Mouse (Mus musculus) small intestine, adult 2 months (tissue): ENCODE results near the gene Ppp2r1b. TPM values are rescaled to one million over a fixed set of nuclear protein-coding genes. Genes with fewer than 3 reads are reported as not detected.

Experiments used
- H3K27ac ChIP-seq: fragments of 200-500 bp; 2 replicates; pipeline ENCODE4 v1.5.1; 2012; ENCODE audit warnings: low read depth, low read length, control low read depth, inconsistent platforms; ENCODE audit not compliant: insufficient read depth
- H3K27me3 ChIP-seq: fragments of 200-500 bp; 2 replicates; pipeline ENCODE4 v1.6.1; 2012; ENCODE audit warnings: mild to moderate bottlenecking, moderate library complexity, low read length, inconsistent platforms; ENCODE audit not compliant: control insufficient read depth, insufficient read depth
- H3K36me3 ChIP-seq: fragments of 200-500 bp; 2 replicates; pipeline ENCODE4 v1.6.1; 2012; ENCODE audit warnings: mild to moderate bottlenecking, low read length, control low read depth, inconsistent platforms; ENCODE audit not compliant: control insufficient read depth, insufficient read depth
- H3K4me1 ChIP-seq: fragments of 200-500 bp; 2 replicates; pipeline ENCODE4 v1.6.1; 2012; ENCODE audit warnings: low read length, inconsistent platforms, mixed read lengths; ENCODE audit not compliant: control insufficient read depth, insufficient read depth, insufficient read length
- H3K4me3 ChIP-seq: fragments of 200-500 bp; 2 replicates; pipeline ENCODE4 v1.5.1; 2012; ENCODE audit warnings: low read depth, mild to moderate bottlenecking, control low read depth, inconsistent platforms, low read length, moderate library complexity
- CTCF ChIP-seq: fragments of 200-500 bp; IDR thresholded peaks from 2 replicates; pipeline ENCODE4 v1.5.1; 2012; ENCODE audit warnings: low read depth, mild to moderate bottlenecking, control low read depth, inconsistent platforms, low read length, moderate library complexity, mixed read lengths; ENCODE audit not compliant: insufficient replicate concordance, insufficient read length; ENCODE audit errors: extremely low read depth
- POLR2A ChIP-seq: fragments of 200-500 bp; IDR thresholded peaks from 2 replicates; pipeline ENCODE4 v1.6.1; 2012; ENCODE audit warnings: low read depth, mild to moderate bottlenecking, control low read depth, inconsistent platforms, low read length, moderate library complexity
- WGBS: fragments of 180-500 bp; shearing (Covaris S2); methylation state at CpG from one replicate; pipeline ENCODE4 v1.1.7; 2018; 5-methylcytosine and 5-hydroxymethylcytosine counted together
- polyA plus RNA-seq: library from polyadenylated mRNA; depleted of rRNA; stranded (reverse); fragments of >200 nt; gene quantifications from 2 replicates; pipeline ENCODE4 v1.2.3, GENCODE M21; 2012

The Ppp2r1b gene
- polyA plus RNA-seq, 1 experiment, result 1.9 TPM

GRCm38 (mm10) chr9:50865803-50866202 is 20.7 kb downstream of the Ppp2r1b start:
- H3K4me3 ChIP-seq, result no peak overlapping the region
- H3K27ac ChIP-seq, result no peak overlapping the region
- peaks cover 50% of the 10 kb centered on the region for H3K36me3 ChIP-seq
- no peaks in the 10 kb centered on the region for H3K27me3 ChIP-seq
- no peak for TF ChIP-seq POLR2A
- TF ChIP-seq CTCF, result no peak
- H3K4me1 ChIP-seq, result no peaks in the 10 kb centered on the region
- WGBS, result 76% methylated on average over 8 of the region's 8 CpGs

GRCm38 (mm10) chr9:50867015-50867414 is 21.9 kb downstream of the Ppp2r1b start:
- no peak overlapping the region for H3K4me3 ChIP-seq
- no peak for TF ChIP-seq CTCF
- TF ChIP-seq POLR2A, result no peak
- WGBS, result 91% methylated on average over 6 of the region's 6 CpGs
- H3K36me3 ChIP-seq, result peaks cover 45% of the 10 kb centered on the region
- no peak overlapping the region for H3K27ac ChIP-seq
- no peaks in the 10 kb centered on the region for H3K4me1 ChIP-seq
- H3K27me3 ChIP-seq, result no peaks in the 10 kb centered on the region

- H3K27me3 ChIP-seq, result no peaks in the 10 kb centered on the region
- H3K4me1 ChIP-seq, result no peaks in the 10 kb centered on the region
- TF ChIP-seq CTCF, result no peak
- TF ChIP-seq POLR2A, result no peak
- whole genome bisulfite sequencing, result 86% methylated on average over 2 of the region's 2 CpGs
- peaks cover 37% of the 10 kb centered on the region for H3K36me3 ChIP-seq
- H3K27ac ChIP-seq, result no peak overlapping the region
- H3K4me3 ChIP-seq, result no peak overlapping the region
Measured at GRCm38 (mm10) chr9:50868182-50868581, 23.1 kb downstream of the Ppp2r1b start.

- Histone ChIP-seq H3K27ac (no peak overlapping the region), H3K27me3 (no peaks in the 10 kb centered on the region), H3K36me3 (peaks cover 25% of the 10 kb centered on the region), H3K4me1 (0 out of 2 replicates have a peak, but pooled peaks cover 2% of the 10 kb centered on the region), H3K4me3 (no peak overlapping the region)
- TF ChIP-seq CTCF (no peak), POLR2A (no peak)
- 68% methylated on average over 9 of the region's 9 CpGs for WGBS
Measured at GRCm38 (mm10) chr9:50873210-50873609, 28.1 kb downstream of the Ppp2r1b start.

- Histone ChIP-seq H3K27ac (no peak overlapping the region), H3K4me1 (0 out of 2 replicates have a peak, but pooled peaks cover 2% of the 10 kb centered on the region), H3K36me3 (peaks cover 22% of the 10 kb centered on the region), H3K4me3 (no peak overlapping the region), H3K27me3 (no peaks in the 10 kb centered on the region)
- WGBS, result 54% methylated on average over 6 of the region's 6 CpGs
- TF ChIP-seq POLR2A, result no peak
- no peak for TF ChIP-seq CTCF
Measured at GRCm38 (mm10) chr9:50874031-50874430, 28.9 kb downstream of the Ppp2r1b start.

- no peak overlapping the region for H3K27ac ChIP-seq
- no peak overlapping the region for H3K4me3 ChIP-seq
- TF ChIP-seq POLR2A (no peak), CTCF (no peak)
- 0 out of 2 replicates have a peak, but pooled peaks cover 2% of the 10 kb centered on the region for H3K4me1 ChIP-seq
- no peaks in the 10 kb centered on the region for H3K27me3 ChIP-seq
- WGBS, result 98% methylated on average over 4 of the region's 4 CpGs
- peaks cover 33% of the 10 kb centered on the region for H3K36me3 ChIP-seq
Measured at GRCm38 (mm10) chr9:50875470-50875869, 30.4 kb downstream of the Ppp2r1b start.

- Histone ChIP-seq H3K4me1 (0 out of 2 replicates have a peak, but pooled peaks cover 2% of the 10 kb centered on the region), H3K27ac (no peak overlapping the region), H3K36me3 (peaks cover 28% of the 10 kb centered on the region), H3K27me3 (no peaks in the 10 kb centered on the region), H3K4me3 (no peak overlapping the region)
- WGBS, result 54% methylated on average over 3 of the region's 3 CpGs
- TF ChIP-seq POLR2A, result no peak
- no peak for TF ChIP-seq CTCF
Measured at GRCm38 (mm10) chr9:50876287-50876686, 31.2 kb downstream of the Ppp2r1b start.
